Mouse (Mus musculus) cortical plate, adult 2 months (tissue): ENCODE results near the gene Angptl1.

Source experiments
- CTCF ChIP-seq: fragments of 200-500 bp; IDR thresholded peaks from 2 replicates; pipeline ENCODE4 v1.5.1; 2011; ENCODE audit warnings: mild to moderate bottlenecking, control low read depth, low read length; ENCODE audit not compliant: insufficient read depth; ENCODE audit errors: extremely low read depth
- POLR2A ChIP-seq: fragments of 200-500 bp; IDR thresholded peaks from 2 replicates; pipeline ENCODE4 v1.6.1; 2011; ENCODE audit warnings: mild to moderate bottlenecking, low read length, control low read depth; ENCODE audit not compliant: insufficient read depth; ENCODE audit errors: extremely low read depth

DNA sequence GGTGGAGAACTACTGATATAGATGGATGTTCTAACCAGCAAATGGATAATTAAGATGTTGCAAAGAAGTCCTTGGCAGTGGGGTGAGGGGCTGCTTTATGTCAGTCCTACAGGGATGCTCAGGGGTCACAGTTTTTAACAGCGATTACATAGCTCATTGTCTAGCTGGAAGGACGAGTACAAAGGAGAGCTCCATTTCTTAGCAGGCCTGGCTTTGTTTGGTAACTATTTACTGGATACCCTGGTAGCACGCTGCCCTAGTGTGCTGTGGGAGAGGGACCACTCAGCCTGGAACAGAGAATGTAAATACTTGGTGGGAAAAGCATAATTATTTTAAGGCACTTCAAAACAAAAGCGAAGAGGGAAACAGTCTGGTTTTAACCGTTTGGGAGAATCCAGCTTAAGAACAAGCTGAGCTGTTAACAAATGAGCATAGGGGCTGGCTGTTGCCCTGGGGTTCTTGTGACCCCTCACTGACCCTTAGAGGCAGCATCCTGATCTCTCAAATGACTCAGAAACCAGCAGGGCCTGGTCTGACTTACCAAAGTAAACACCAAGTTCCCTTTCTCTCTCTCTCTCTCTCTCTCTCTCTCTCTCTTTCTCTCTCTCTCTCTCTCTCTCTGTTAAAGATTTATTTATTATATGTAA, 48.4 kb upstream of the Angptl1 start:
- no peak for TF ChIP-seq CTCF
- no peak for TF ChIP-seq POLR2A
